Mouse (Mus musculus): ENCODE measurements around the gene Olfr381. TPM values are rescaled to one million over a fixed set of nuclear protein-coding genes. Genes with fewer than 3 reads are reported as not detected.
"Not testable (repeated sequence)": the region's sequence is repeated elsewhere in the genome, so short reads cannot be mapped to it uniquely, and the experiment has no call there.

Gene Olfr381
- not detected in 2 replicates for polyA plus RNA-seq (2015; fragmentation: Nextera tagmentation; extraction: Ambion mirVana)

GRCm38 (mm10) chr11:73491503-73491902, at the start of gene Olfr381:
Gene Olfr381 (minus strand): TSS chr11:73491603.
- Histone ChIP-seq H3K9ac (replicated peaks; ENCODE audit: low read depth) (no peak within 1 kb of the TSS), H3K36me3 (ENCODE audit: insufficient read depth, low read length) (no peaks in the 10 kb centered on the region), H3K9me3 (ENCODE audit: low read length) (no peaks in the 10 kb centered on the region), H3K4me1 (ENCODE audit: insufficient read depth, low read depth, low read length) (no peaks in the 10 kb centered on the region), H3K4me3 (ENCODE audit: low read depth, low read length) (no peak within 1 kb of the TSS), H3K4me2 (replicated peaks; ENCODE audit: low read depth, low read length) (no peak within 1 kb of the TSS), H3K27ac (ENCODE audit: low read length) (no peak within 1 kb of the TSS), H3K27me3 (replicated peaks; ENCODE audit: insufficient read depth, low read length) (no peaks in the 10 kb centered on the region)
- TF ChIP-seq CTCF (IDR thresholded peaks at IDR 0.05) (no peak), EP300 (IDR thresholded peaks at IDR 0.05) (no peak)
- DNase-seq (ENCODE audit: low spot score) (no peak), ATAC-seq (no peak)

- DNase-seq (ENCODE audit: low spot score), result not testable (repeated sequence)
Measured at GRCm38 (mm10) chr11:73528971-73529370, 37.6 kb upstream of the Olfr381 start.

GRCm38 (mm10) chr11:73517097-73517496, 25.7 kb upstream of the Olfr381 start, which contains the start of gene Olfr382:
Gene Olfr382 (minus strand): TSS chr11:73517197.
- H3K27me3 ChIP-seq (replicated peaks; ENCODE audit: insufficient read depth, low read length), result no peaks in the 10 kb centered on the region
- H3K4me3 ChIP-seq (ENCODE audit: low read depth, low read length), result no peak within 1 kb of the TSS
- no peak within 1 kb of the TSS for H3K4me2 ChIP-seq (replicated peaks; ENCODE audit: low read depth, low read length)
- H3K9me3 ChIP-seq (ENCODE audit: low read length), result no peaks in the 10 kb centered on the region
- DNase-seq (ENCODE audit: low spot score) (no peak), ATAC-seq (no peak)
- H3K36me3 ChIP-seq (ENCODE audit: insufficient read depth, low read length), result no peaks in the 10 kb centered on the region
- H3K27ac ChIP-seq (ENCODE audit: low read length), result no peak within 1 kb of the TSS
- H3K4me1 ChIP-seq (ENCODE audit: insufficient read depth, low read depth, low read length), result no peaks in the 10 kb centered on the region
- H3K9ac ChIP-seq (replicated peaks; ENCODE audit: low read depth), result no peak within 1 kb of the TSS
- TF ChIP-seq EP300 (IDR thresholded peaks at IDR 0.05), result no peak
- TF ChIP-seq CTCF (IDR thresholded peaks at IDR 0.05), result no peak

More at GRCm38 (mm10) chr11:73528971-73529370, 37.6 kb upstream of the Olfr381 start:
- not testable (repeated sequence) for H3K4me2 ChIP-seq (replicated peaks; ENCODE audit: low read depth, low read length); H3K9me3 ChIP-seq (ENCODE audit: low read length); H3K9ac ChIP-seq (replicated peaks; ENCODE audit: low read depth); H3K27ac ChIP-seq (ENCODE audit: low read length); ATAC-seq; H3K4me3 ChIP-seq (ENCODE audit: low read depth, low read length); H3K4me1 ChIP-seq (ENCODE audit: insufficient read depth, low read depth, low read length); H3K27me3 ChIP-seq (replicated peaks; ENCODE audit: insufficient read depth, low read length); H3K36me3 ChIP-seq (ENCODE audit: insufficient read depth, low read length)
- 77% methylated on average over 1 of the region's 1 CpGs for WGBS

- no peak within 1 kb of the TSS for H3K9ac ChIP-seq (replicated peaks; ENCODE audit: low read depth)
- H3K27ac ChIP-seq (ENCODE audit: low read length), result no peak within 1 kb of the TSS
- TF ChIP-seq CTCF (IDR thresholded peaks at IDR 0.05) (no peak), EP300 (IDR thresholded peaks at IDR 0.05) (no peak)
- ATAC-seq, result no peak
- no peaks in the 10 kb centered on the region for H3K27me3 ChIP-seq (replicated peaks; ENCODE audit: insufficient read depth, low read length)
- H3K4me3 ChIP-seq (ENCODE audit: low read depth, low read length), result no peak within 1 kb of the TSS
- H3K4me1 ChIP-seq (ENCODE audit: insufficient read depth, low read depth, low read length), result no peaks in the 10 kb centered on the region
- H3K9me3 ChIP-seq (ENCODE audit: low read length), result no peaks in the 10 kb centered on the region
- no peak for DNase-seq (ENCODE audit: low spot score)
- WGBS, result 76% methylated on average over 1 of the region's 1 CpGs
- no peaks in the 10 kb centered on the region for H3K36me3 ChIP-seq (ENCODE audit: insufficient read depth, low read length)
- no peak within 1 kb of the TSS for H3K4me2 ChIP-seq (replicated peaks; ENCODE audit: low read depth, low read length)
Measured at GRCm38 (mm10) chr11:73457408-73457807, 34.0 kb downstream of the Olfr381 start, which contains the start of gene Olfr380. Gene Olfr380 (minus strand): TSS chr11:73457508.

Other genes with a start within 250 kb of the Olfr381 start
- gene Trpv3, start 224.2 kb downstream of the Olfr381 start, polyA plus RNA-seq (2015; fragmentation: Nextera tagmentation; extraction: Ambion mirVana), result 0.11 and 0.15 TPM in 2 replicates
- 5.3 and 9.0 TPM in 2 replicates for gene Aspa, start 162.0 kb downstream of the Olfr381 start, polyA plus RNA-seq (2015; fragmentation: Nextera tagmentation; extraction: Ambion mirVana)
- not detected in 2 replicates for gene Gm49340, start 161.9 kb downstream of the Olfr381 start, polyA plus RNA-seq (2015; fragmentation: Nextera tagmentation; extraction: Ambion mirVana)
- gene Spata22, start 161.9 kb downstream of the Olfr381 start, polyA plus RNA-seq (2015; fragmentation: Nextera tagmentation; extraction: Ambion mirVana), result not detected in 2 replicates
- not detected in 2 replicates for gene Olfr20, start 140.8 kb downstream of the Olfr381 start, polyA plus RNA-seq (2015; fragmentation: Nextera tagmentation; extraction: Ambion mirVana)
- gene Olfr376, start 120.4 kb downstream of the Olfr381 start, polyA plus RNA-seq (2015; fragmentation: Nextera tagmentation; extraction: Ambion mirVana), result not detected in 2 replicates
- not detected in 2 replicates for gene Olfr1, start 92.0 kb downstream of the Olfr381 start, polyA plus RNA-seq (2015; fragmentation: Nextera tagmentation; extraction: Ambion mirVana)
- gene Olfr378, start 63.1 kb downstream of the Olfr381 start, polyA plus RNA-seq (2015; fragmentation: Nextera tagmentation; extraction: Ambion mirVana), result not detected in 2 replicates
- not detected in 2 replicates for gene Olfr380, start 34.1 kb downstream of the Olfr381 start, polyA plus RNA-seq (2015; fragmentation: Nextera tagmentation; extraction: Ambion mirVana)
- not detected in 2 replicates for gene Olfr382, start 25.6 kb upstream of the Olfr381 start, polyA plus RNA-seq (2015; fragmentation: Nextera tagmentation; extraction: Ambion mirVana)
- gene Olfr385, start 101.4 kb upstream of the Olfr381 start, polyA plus RNA-seq (2015; fragmentation: Nextera tagmentation; extraction: Ambion mirVana), result not detected in 2 replicates
- gene Olfr384, start 107.0 kb upstream of the Olfr381 start, polyA plus RNA-seq (2015; fragmentation: Nextera tagmentation; extraction: Ambion mirVana), result not detected in 2 replicates
- not detected in 2 replicates for gene Zfp735, start 197.2 kb upstream of the Olfr381 start, polyA plus RNA-seq (2015; fragmentation: Nextera tagmentation; extraction: Ambion mirVana)

Measured in lung, postnatal 0 days (tissue).